In genomic region chr19:45581257-45581656, GRCm38 (mm10) we compare ENCODE assay signal across 9 mouse cellular contexts. TPM values are rescaled to one million over a fixed set of nuclear protein-coding genes. Genes with fewer than 3 reads are reported as not detected.
DNase-seq lines count a peak whose midpoint lies in the region; ATAC-seq and TF ChIP-seq lines count a peak whose summit lies in the region.
"Had no signal": no experiment of that assay in that cellular context is flagged by ENCODE, and none has a peak within 500 bp of the region (broad histone marks: within the 10 kb centered on the region; RNA-seq: fewer than 3 reads in every experiment).

No protein-coding gene starts in this region.

- H3K4me1 ChIP-seq in forebrain, embryonic 11.5 days (replicated peaks; ENCODE audit: control insufficient read depth, insufficient read depth, low read length) = peaks cover 14% of the 10 kb centered on the region
- H3K4me1 ChIP-seq in forebrain, embryonic 15.5 days = no peaks in the 10 kb centered on the region
- H3K4me1 ChIP-seq in midbrain, embryonic 14.5 days (ENCODE audit: control insufficient read depth, insufficient read depth, low read length) = peaks cover 9% of the 10 kb centered on the region; the same call in 1 of the 2 replicates
- H3K4me1 ChIP-seq in midbrain, embryonic 16.5 days (ENCODE audit: control insufficient read depth, insufficient read depth, low read length) = peaks cover 11% of the 10 kb centered on the region
- peaks cover 28% of the 10 kb centered on the region for H3K4me1 ChIP-seq in bone marrow macrophage, adult 2 months (ENCODE audit: control insufficient read depth, insufficient read depth, low read length)
- no peaks in the 10 kb centered on the region for H3K4me1 ChIP-seq in midbrain, postnatal 0 days (ENCODE audit: insufficient read depth, low read length)

- no peak for TF ChIP-seq POLR2A in bone marrow macrophage, adult 2 months (IDR thresholded peaks at IDR 0.05; ENCODE audit: borderline replicate concordance, low read depth, low read length)

- no peak overlapping the region for H3K4me3 ChIP-seq in forebrain, embryonic 11.5 days (ENCODE audit: low read depth, low read length)
- H3K4me3 ChIP-seq in forebrain, embryonic 15.5 days = no peak overlapping the region
- H3K4me3 ChIP-seq in midbrain, embryonic 14.5 days (replicated peaks; ENCODE audit: low read depth, low read length) = no peak overlapping the region
- H3K4me3 ChIP-seq in midbrain, embryonic 16.5 days (ENCODE audit: low read depth, low read length) = no peak overlapping the region
- no peak overlapping the region for H3K4me3 ChIP-seq in bone marrow macrophage, adult 2 months (ENCODE audit: insufficient read depth, low read length)
- no peak overlapping the region for H3K4me3 ChIP-seq in midbrain, postnatal 0 days (ENCODE audit: low read depth, low read length)
- H3K4me3 ChIP-seq: stomach, embryonic 15.5 days had no signal

- peak; percentile 58 for TF ChIP-seq CTCF in bone marrow macrophage, adult 2 months (IDR thresholded peaks at IDR 0.05; ENCODE audit: low read depth, low read length)
- peak; percentile 76 for TF ChIP-seq CTCF in midbrain, postnatal 0 days (IDR thresholded peaks at IDR 0.05)

- H3K9ac ChIP-seq in forebrain, embryonic 11.5 days (ENCODE audit: low read length) = no peak overlapping the region
- no peak overlapping the region for H3K9ac ChIP-seq in forebrain, embryonic 15.5 days (replicated peaks)
- no peak overlapping the region for H3K9ac ChIP-seq in midbrain, embryonic 14.5 days (replicated peaks; ENCODE audit: low read length)
- H3K9ac ChIP-seq in midbrain, embryonic 16.5 days (ENCODE audit: low read depth, low read length) = no peak overlapping the region
- no peak overlapping the region for H3K9ac ChIP-seq in midbrain, postnatal 0 days (replicated peaks; ENCODE audit: low read length, poor library complexity, severe bottlenecking)
- H3K9ac ChIP-seq: stomach, embryonic 15.5 days had no signal

- H3K36me3 ChIP-seq in forebrain, embryonic 11.5 days (ENCODE audit: control insufficient read depth, insufficient read depth, low read length) = no peaks in the 10 kb centered on the region; the same call in 1 of the 2 replicates
- peaks cover 27% of the 10 kb centered on the region for H3K36me3 ChIP-seq in forebrain, embryonic 15.5 days
- H3K36me3 ChIP-seq in midbrain, embryonic 14.5 days (ENCODE audit: control insufficient read depth, insufficient read depth, low read length) = peaks cover 32% of the 10 kb centered on the region
- peaks cover 14% of the 10 kb centered on the region for H3K36me3 ChIP-seq in midbrain, embryonic 16.5 days (ENCODE audit: control insufficient read depth, insufficient read depth, low read length)
- H3K36me3 ChIP-seq in midbrain, postnatal 0 days (ENCODE audit: insufficient read depth, low read length) = peaks cover 25% of the 10 kb centered on the region

- no peaks in the 10 kb centered on the region; the same call in 1 of the 2 replicates for H3K9me3 ChIP-seq in forebrain, embryonic 11.5 days (ENCODE audit: control insufficient read depth, low read length)
- no peaks in the 10 kb centered on the region for H3K9me3 ChIP-seq in forebrain, embryonic 15.5 days
- no peaks in the 10 kb centered on the region for H3K9me3 ChIP-seq in midbrain, embryonic 14.5 days (ENCODE audit: control insufficient read depth, low read length)
- no peaks in the 10 kb centered on the region for H3K9me3 ChIP-seq in midbrain, embryonic 16.5 days (replicated peaks; ENCODE audit: control insufficient read depth, low read length, poor library complexity, severe bottlenecking)
- H3K9me3 ChIP-seq in midbrain, postnatal 0 days (ENCODE audit: low read length) = no peaks in the 10 kb centered on the region
- H3K9me3 ChIP-seq: stomach, embryonic 15.5 days had no signal

- H3K4me2 ChIP-seq in forebrain, embryonic 11.5 days (ENCODE audit: low read depth, low read length, severe bottlenecking) = no peak overlapping the region
- no peak overlapping the region for H3K4me2 ChIP-seq in forebrain, embryonic 15.5 days (replicated peaks)
- no peak overlapping the region for H3K4me2 ChIP-seq in midbrain, embryonic 14.5 days (ENCODE audit: low read length)
- H3K4me2 ChIP-seq in midbrain, embryonic 16.5 days (ENCODE audit: low read length) = no peak overlapping the region
- H3K4me2 ChIP-seq in midbrain, postnatal 0 days (ENCODE audit: low read depth, low read length, poor library complexity, severe bottlenecking) = no peak overlapping the region
- H3K4me2 ChIP-seq: stomach, embryonic 15.5 days had no signal

- DNase-seq in forebrain, embryonic 11.5 days (ENCODE audit: low spot score) = peak; percentile 76
- DNase-seq in midbrain, embryonic 14.5 days = peak; percentile 55
- peak; percentile 72 for DNase-seq in kidney, postnatal 10 days
- peak; percentile 52 for DNase-seq in midbrain, postnatal 0 days (ENCODE audit: low spot score)
- DNase-seq in thymus, postnatal 4 days = peak; percentile 80

- no peak for ATAC-seq in forebrain, embryonic 11.5 days (replicated peaks; ENCODE audit: low FRiP score)
- no peak for ATAC-seq in forebrain, embryonic 15.5 days (replicated peaks)
- no peak for ATAC-seq in midbrain, embryonic 14.5 days (ENCODE audit: low FRiP score, low TSS enrichment)
- no peak for ATAC-seq in midbrain, embryonic 16.5 days
- ATAC-seq in midbrain, postnatal 0 days (ENCODE audit: low FRiP score) = no peak

- peaks cover 33% of the 10 kb centered on the region for H3K27me3 ChIP-seq in forebrain, embryonic 11.5 days (ENCODE audit: control insufficient read depth, insufficient read depth, low read length)
- peaks cover 6% of the 10 kb centered on the region; the same call in 1 of the 2 replicates for H3K27me3 ChIP-seq in forebrain, embryonic 15.5 days
- peaks cover 6% of the 10 kb centered on the region; the same call in 1 of the 2 replicates for H3K27me3 ChIP-seq in midbrain, embryonic 14.5 days (ENCODE audit: control insufficient read depth, insufficient read depth, low read length)
- H3K27me3 ChIP-seq in midbrain, embryonic 16.5 days (ENCODE audit: control insufficient read depth, insufficient read depth, low read depth, low read length) = 0 out of 2 replicates have a peak, but pooled peaks cover 4% of the 10 kb centered on the region
- no peaks in the 10 kb centered on the region for H3K27me3 ChIP-seq in midbrain, postnatal 0 days (ENCODE audit: insufficient read depth, low read length)
- H3K27me3 ChIP-seq: stomach, embryonic 15.5 days had no signal

- H3K27ac ChIP-seq in forebrain, embryonic 11.5 days (ENCODE audit: low read depth, low read length) = no peak overlapping the region
- H3K27ac ChIP-seq in forebrain, embryonic 15.5 days (replicated peaks) = no peak overlapping the region
- H3K27ac ChIP-seq in midbrain, embryonic 14.5 days (replicated peaks; ENCODE audit: low read depth, low read length) = no peak overlapping the region
- H3K27ac ChIP-seq in midbrain, embryonic 16.5 days (ENCODE audit: low read length) = no peak overlapping the region
- no peak overlapping the region for H3K27ac ChIP-seq in bone marrow macrophage, adult 2 months (ENCODE audit: insufficient read depth, low read depth, low read length)
- H3K27ac ChIP-seq in midbrain, postnatal 0 days (ENCODE audit: low read depth, low read length) = no peak overlapping the region
- H3K27ac ChIP-seq: stomach, embryonic 15.5 days had no signal

- 57% methylated on average over 3 of the region's 3 CpGs for WGBS in forebrain, embryonic 11.5 days
- 64% methylated on average over 3 of the region's 3 CpGs for WGBS in forebrain, embryonic 15.5 days
- WGBS in midbrain, embryonic 14.5 days = 61% methylated on average over 3 of the region's 3 CpGs
- 63% methylated on average over 3 of the region's 3 CpGs for WGBS in midbrain, embryonic 16.5 days
- 59% methylated on average over 3 of the region's 3 CpGs for WGBS in midbrain, postnatal 0 days

RNA-seq across cellular contexts. Expression of gene Gm17018, which starts 20.8 kb away (rescaled TPM):
- polyA plus RNA-seq in forebrain, embryonic 11.5 days (2014; fragmentation: Nextera tagmentation; extraction: Ambion mirVana) = 49.7 and 53.9 TPM in 2 replicates
- polyA plus RNA-seq in forebrain, embryonic 15.5 days (2015; fragmentation: Nextera tagmentation; extraction: Ambion mirVana) = 43.4 and 46.9 TPM in 2 replicates
- polyA plus RNA-seq in midbrain, embryonic 14.5 days (2014; fragmentation: Nextera tagmentation; extraction: Ambion mirVana) = 57.0 and 68.6 TPM in 2 replicates
- polyA plus RNA-seq in midbrain, embryonic 16.5 days (2015; fragmentation: Nextera tagmentation; extraction: Ambion mirVana) = 66.9 and 75.8 TPM in 2 replicates
- 35.3 and 36.0 TPM in 2 replicates for polyA plus RNA-seq in bone marrow macrophage, adult 2 months (2012; ENCODE audit: insufficient read depth, insufficient read length, missing spikeins)
- total RNA-seq in midbrain, postnatal 0 days (2014; rRNA removed) = 15.7 and 20.9 TPM in 2 replicates
- 83.7 and 84.4 TPM in 2 replicates for polyA plus RNA-seq in midbrain, postnatal 0 days (2015; fragmentation: Nextera tagmentation; extraction: Ambion mirVana)

RNA-seq across cellular contexts. Expression of gene Poll, which starts 20.9 kb away (rescaled TPM):
- polyA plus RNA-seq in forebrain, embryonic 11.5 days (2014; fragmentation: Nextera tagmentation; extraction: Ambion mirVana) = 22.6 and 24.0 TPM in 2 replicates
- 14.6 and 15.5 TPM in 2 replicates for polyA plus RNA-seq in forebrain, embryonic 15.5 days (2015; fragmentation: Nextera tagmentation; extraction: Ambion mirVana)
- polyA plus RNA-seq in midbrain, embryonic 14.5 days (2014; fragmentation: Nextera tagmentation; extraction: Ambion mirVana) = 11.9 and 14.2 TPM in 2 replicates
- polyA plus RNA-seq in midbrain, embryonic 16.5 days (2015; fragmentation: Nextera tagmentation; extraction: Ambion mirVana) = 12.7 and 13.3 TPM in 2 replicates
- 9.3 and 10.1 TPM in 2 replicates for polyA plus RNA-seq in bone marrow macrophage, adult 2 months (2012; ENCODE audit: insufficient read depth, insufficient read length, missing spikeins)
- total RNA-seq in midbrain, postnatal 0 days (2014; rRNA removed) = 9.9 and 12.1 TPM in 2 replicates
- polyA plus RNA-seq in midbrain, postnatal 0 days (2015; fragmentation: Nextera tagmentation; extraction: Ambion mirVana) = 8.9 and 10.4 TPM in 2 replicates
